Mouse (Mus musculus) kidney, adult 2 months (tissue): ENCODE data around the gene Trim17. TPM values are rescaled to one million over a fixed set of nuclear protein-coding genes. Genes with fewer than 3 reads are reported as not detected.
A peak's percentile ranks its signal among the peaks of the same experiment; 100 is the strongest.

Source experiments
- DNase-seq: peaks from one replicate; pipeline ENCODE4 v3.0.0; 2021
- H3K27ac ChIP-seq: fragments of 200-500 bp; 2 replicates; pipeline ENCODE4 v1.5.1; 2012; ENCODE audit warnings: low read depth, low read length, control low read depth, inconsistent platforms; ENCODE audit not compliant: insufficient read depth
- H3K27me3 ChIP-seq: fragments of 200-500 bp; replicated peaks from 2 replicates; pipeline ENCODE4 v1.6.1; 2012; ENCODE audit warnings: mild to moderate bottlenecking, moderate library complexity, low read length, inconsistent platforms; ENCODE audit not compliant: control insufficient read depth, insufficient read depth
- H3K36me3 ChIP-seq: fragments of 200-500 bp; 2 replicates; pipeline ENCODE4 v1.6.1; 2012; ENCODE audit warnings: mild to moderate bottlenecking, moderate library complexity, low read length, inconsistent platforms; ENCODE audit not compliant: control insufficient read depth, insufficient read depth
- H3K4me1 ChIP-seq: fragments of 200-500 bp; 2 replicates; pipeline ENCODE4 v1.6.1; 2011; ENCODE audit warnings: low read length; ENCODE audit not compliant: control insufficient read depth, insufficient read depth
- H3K4me3 ChIP-seq: fragments of 200-500 bp; 2 replicates; pipeline ENCODE4 v1.5.1; 2011; ENCODE audit warnings: mild to moderate bottlenecking, low read depth, low read length, control low read depth; ENCODE audit not compliant: insufficient read depth
- CTCF ChIP-seq: fragments of 200-500 bp; conservative IDR thresholded peaks from 2 replicates; pipeline ENCODE4 v1.5.1; 2011; ENCODE audit warnings: low read depth, mild to moderate bottlenecking, control low read depth, low read length, moderate library complexity, mixed read lengths; ENCODE audit not compliant: insufficient read depth, insufficient read length
- POLR2A ChIP-seq: fragments of 200-500 bp; IDR thresholded peaks from one replicate; pipeline ENCODE4 v1.6.1; 2011; ENCODE audit warnings: low read depth, low read length, control low read depth
- WGBS: fragments of 180-500 bp; shearing (Covaris S2); methylation state at CpG from one replicate; pipeline ENCODE4 v1.1.7; 2018; 5-methylcytosine and 5-hydroxymethylcytosine counted together
- polyA plus RNA-seq: library from polyadenylated mRNA; depleted of rRNA; stranded (reverse); fragments of >200 nt; gene quantifications from 2 replicates; pipeline ENCODE4 v1.2.3, GENCODE M21; 2012; rRNA removed

Trim17 gene
- polyA plus RNA-seq, 1 experiment: 0.34 TPM

DNA sequence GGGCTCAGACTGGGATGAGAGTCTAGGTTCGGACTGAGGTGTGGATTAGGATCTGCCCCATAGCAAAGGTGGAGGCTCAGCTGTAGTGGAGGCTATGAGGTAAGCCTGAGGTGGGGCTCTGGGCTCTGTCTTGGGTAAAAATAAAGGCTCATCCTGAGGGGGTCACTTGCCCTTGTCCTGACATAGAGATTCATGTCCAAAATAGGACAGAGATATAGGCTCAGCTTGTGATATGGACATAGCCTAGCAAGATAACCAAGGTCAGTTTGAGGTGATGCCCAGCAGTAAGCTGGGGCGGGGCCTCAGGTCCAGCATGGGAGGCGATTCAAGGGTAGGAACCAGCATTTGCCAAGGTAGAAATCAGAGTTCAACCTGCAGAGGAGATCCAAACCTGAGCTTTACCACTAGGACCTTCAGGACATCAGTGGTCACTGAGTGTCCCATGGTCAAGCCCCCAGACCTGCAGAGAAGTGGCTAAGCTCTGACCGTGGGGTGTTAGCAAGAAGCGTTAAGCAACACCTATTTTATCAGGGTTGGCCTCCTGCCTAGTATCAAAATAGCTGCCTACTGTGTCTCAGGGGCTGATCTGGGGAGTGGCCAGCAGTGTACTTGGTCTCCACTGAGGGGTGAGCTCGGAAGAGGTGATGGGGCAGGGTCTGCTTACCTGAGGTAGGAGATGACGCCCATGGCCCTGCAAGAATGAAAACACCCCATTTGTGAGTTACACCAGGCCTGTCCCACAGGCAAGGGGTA lies 48.0 kb downstream of the Trim17 start:
- TF ChIP-seq POLR2A (no peak), CTCF (no peak)
- H3K4me3 ChIP-seq: no peak overlapping the region
- WGBS: 91% methylated on average over 7 of the region's 7 CpGs
- DNase-seq: no peak
- no peak overlapping the region for H3K27ac ChIP-seq
- H3K27me3 ChIP-seq: no peaks in the 10 kb centered on the region
- H3K36me3 ChIP-seq: no peaks in the 10 kb centered on the region
- H3K4me1 ChIP-seq: no peaks in the 10 kb centered on the region

DNA sequence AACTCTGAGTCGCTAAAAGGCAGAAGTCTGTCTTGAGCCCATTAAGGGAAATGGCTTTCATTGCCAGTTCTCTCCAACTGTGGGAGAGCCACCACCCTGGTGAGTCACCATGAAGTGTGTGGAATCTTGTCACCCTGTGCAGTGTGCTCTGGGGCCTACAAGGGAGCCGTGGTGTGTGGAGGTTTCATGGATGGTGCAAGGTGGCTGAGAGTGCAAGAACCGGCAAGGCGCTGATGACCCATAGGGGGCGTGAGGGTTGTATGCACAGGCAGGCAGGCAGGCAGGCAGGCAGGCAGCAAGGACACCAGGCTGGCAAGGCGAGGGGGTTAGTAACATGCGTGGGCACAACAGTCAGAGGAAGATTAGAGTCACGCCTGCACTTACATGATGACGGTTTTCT lies 60.6 kb downstream of the Trim17 start:
- Histone ChIP-seq H3K4me3 (no peak overlapping the region), H3K36me3 (no peaks in the 10 kb centered on the region), H3K27me3 (no peaks in the 10 kb centered on the region), H3K4me1 (no peaks in the 10 kb centered on the region), H3K27ac (no peak overlapping the region)
- TF ChIP-seq POLR2A: no peak
- peak; percentile 51 for TF ChIP-seq CTCF
- 33% methylated on average over 9 of the region's 9 CpGs for WGBS
- no peak for DNase-seq

Other genes starting within 250 kb of the Trim17 start
- not detected in 2 replicates for gene Olfr318, start 230.7 kb upstream of the Trim17 start, polyA plus RNA-seq
- not detected in 2 replicates for gene Olfr317, start 215.5 kb upstream of the Trim17 start, polyA plus RNA-seq
- not detected in 2 replicates for gene Olfr316, start 202.0 kb upstream of the Trim17 start, polyA plus RNA-seq
- not detected in 2 replicates for gene Olfr315, start 181.5 kb upstream of the Trim17 start, polyA plus RNA-seq
- not detected in 2 replicates for gene Olfr314, start 171.7 kb upstream of the Trim17 start, polyA plus RNA-seq
- gene Fam183b, start 152.7 kb upstream of the Trim17 start, polyA plus RNA-seq: not detected in 2 replicates
- gene Olfr313, start 139.7 kb upstream of the Trim17 start, polyA plus RNA-seq: not detected in 2 replicates
- not detected in 2 replicates for gene Olfr312, start 125.4 kb upstream of the Trim17 start, polyA plus RNA-seq
- not detected in 2 replicates for gene Olfr311, start 115.4 kb upstream of the Trim17 start, polyA plus RNA-seq
- gene Gm12258, start 107.5 kb upstream of the Trim17 start, polyA plus RNA-seq: 2.3 and 2.6 TPM in 2 replicates
- 3.3 and 3.7 TPM in 2 replicates for gene 2810021J22Rik, start 87.5 kb upstream of the Trim17 start, polyA plus RNA-seq
- 1.2 and 1.5 TPM in 2 replicates for gene Zfp39, start 50.5 kb upstream of the Trim17 start, polyA plus RNA-seq
- 0.27 and 0.31 TPM in 2 replicates for gene Btnl10, start 36.8 kb upstream of the Trim17 start, polyA plus RNA-seq
- 251 and 307 TPM in 2 replicates for gene Rnf187, start 15.8 kb upstream of the Trim17 start, polyA plus RNA-seq
- 3.0 and 5.3 TPM in 2 replicates for gene Hist3h2ba, start 5.8 kb upstream of the Trim17 start, polyA plus RNA-seq
- 29.0 and 29.5 TPM in 2 replicates for gene Hist3h2a, start within 50 bp of the Trim17 start, polyA plus RNA-seq
- gene Trim11, start 23.4 kb downstream of the Trim17 start, polyA plus RNA-seq: 19.4 and 20.7 TPM in 2 replicates
- 0.15 and 6.2 TPM in 2 replicates for gene Obscn, start 181.7 kb downstream of the Trim17 start, polyA plus RNA-seq
- gene Iba57, start 209.1 kb downstream of the Trim17 start, polyA plus RNA-seq: 8.3 and 8.8 TPM in 2 replicates
- gene Gjc2, start 228.5 kb downstream of the Trim17 start, polyA plus RNA-seq: 1.4 and 1.8 TPM in 2 replicates
- 137 and 144 TPM in 2 replicates for gene Guk1, start 237.5 kb downstream of the Trim17 start, polyA plus RNA-seq
- gene Mrpl55, start 247.8 kb downstream of the Trim17 start, polyA plus RNA-seq: 56.3 and 58.2 TPM in 2 replicates